Mouse (Mus musculus): Measurements from ENCODE around the gene Sh3pxd2a. TPM values are rescaled to one million over a fixed set of nuclear protein-coding genes. Genes with fewer than 3 reads are reported as not detected.

Gene Sh3pxd2a
- polyA plus RNA-seq, 1 experiment from 2014 or later, result 7.4 TPM

DNA sequence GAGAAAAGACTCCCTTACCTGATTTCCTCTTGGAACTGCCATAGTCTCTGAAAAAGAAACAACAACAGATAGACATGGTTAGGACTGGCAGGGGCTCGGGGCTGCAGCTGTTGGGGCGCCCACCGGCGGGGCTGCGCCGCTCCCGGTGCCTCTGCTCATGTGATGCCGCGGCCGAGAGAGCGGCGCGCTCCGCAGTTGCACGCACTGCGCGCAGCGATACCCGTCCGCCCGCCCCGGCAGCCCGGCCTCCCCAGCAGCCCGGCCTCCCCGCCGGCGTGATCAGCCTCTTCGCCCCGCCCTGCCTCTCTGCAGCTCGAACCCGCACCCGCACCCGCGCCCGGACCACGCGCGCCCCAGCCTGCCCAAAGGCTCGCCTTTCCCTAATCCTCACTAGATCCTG, 120.8 kb downstream of the Sh3pxd2a start:
- H3K4me3 ChIP-seq (ENCODE audit: low read depth, low read length), result peak overlapping the region; percentile 35
- no peaks in the 10 kb centered on the region for H3K36me3 ChIP-seq (replicated peaks; ENCODE audit: control insufficient read depth, insufficient read depth, low read depth, low read length)
- H3K4me2 ChIP-seq (ENCODE audit: low read depth, low read length), result peak overlapping the region; percentile 86
- 1% methylated on average over 36 of the region's 39 CpGs for whole genome bisulfite sequencing
- H3K9ac ChIP-seq (replicated peaks; ENCODE audit: low read length), result peak overlapping the region; percentile 23
- peak; percentile 68 for DNase-seq (ENCODE audit: low spot score)
- H3K27ac ChIP-seq (replicated peaks; ENCODE audit: low read depth, low read length), result no peak overlapping the region
- peaks cover 14% of the 10 kb centered on the region for H3K27me3 ChIP-seq (ENCODE audit: control insufficient read depth, insufficient read depth, low read length)
- peak; percentile 7; the same call in 1 of the 2 replicates for ATAC-seq (replicated peaks; ENCODE audit: insufficient number of reproducible peaks, low FRiP score, low TSS enrichment, low read depth)
- peaks cover 3% of the 10 kb centered on the region for H3K4me1 ChIP-seq (ENCODE audit: control insufficient read depth, insufficient read depth, low read length)
- no peaks in the 10 kb centered on the region for H3K9me3 ChIP-seq (replicated peaks; ENCODE audit: control insufficient read depth, low read length)

GRCm38 (mm10) chr19:47339165-47339564, 125.0 kb downstream of the Sh3pxd2a start:
- WGBS, result 1% methylated on average over 17 of the region's 17 CpGs
- H3K4me1 ChIP-seq (ENCODE audit: control insufficient read depth, insufficient read depth, low read length), result peaks cover 3% of the 10 kb centered on the region
- peak overlapping the region; percentile 32; the same call in 1 of the 2 replicates for H3K9ac ChIP-seq (replicated peaks; ENCODE audit: low read length)
- DNase-seq (ENCODE audit: low spot score) (peak; percentile 92), ATAC-seq (replicated peaks; ENCODE audit: insufficient number of reproducible peaks, low FRiP score, low TSS enrichment, low read depth) (no peak)
- no peaks in the 10 kb centered on the region for H3K36me3 ChIP-seq (replicated peaks; ENCODE audit: control insufficient read depth, insufficient read depth, low read depth, low read length)
- peaks cover 11% of the 10 kb centered on the region for H3K27me3 ChIP-seq (ENCODE audit: control insufficient read depth, insufficient read depth, low read length)
- no peak overlapping the region for H3K27ac ChIP-seq (replicated peaks; ENCODE audit: low read depth, low read length)
- H3K4me2 ChIP-seq (ENCODE audit: low read depth, low read length), result peak overlapping the region; percentile 62
- peak overlapping the region; percentile 20; the same call in 1 of the 2 replicates for H3K4me3 ChIP-seq (ENCODE audit: low read depth, low read length)
- H3K9me3 ChIP-seq (replicated peaks; ENCODE audit: control insufficient read depth, low read length), result no peaks in the 10 kb centered on the region

DNA sequence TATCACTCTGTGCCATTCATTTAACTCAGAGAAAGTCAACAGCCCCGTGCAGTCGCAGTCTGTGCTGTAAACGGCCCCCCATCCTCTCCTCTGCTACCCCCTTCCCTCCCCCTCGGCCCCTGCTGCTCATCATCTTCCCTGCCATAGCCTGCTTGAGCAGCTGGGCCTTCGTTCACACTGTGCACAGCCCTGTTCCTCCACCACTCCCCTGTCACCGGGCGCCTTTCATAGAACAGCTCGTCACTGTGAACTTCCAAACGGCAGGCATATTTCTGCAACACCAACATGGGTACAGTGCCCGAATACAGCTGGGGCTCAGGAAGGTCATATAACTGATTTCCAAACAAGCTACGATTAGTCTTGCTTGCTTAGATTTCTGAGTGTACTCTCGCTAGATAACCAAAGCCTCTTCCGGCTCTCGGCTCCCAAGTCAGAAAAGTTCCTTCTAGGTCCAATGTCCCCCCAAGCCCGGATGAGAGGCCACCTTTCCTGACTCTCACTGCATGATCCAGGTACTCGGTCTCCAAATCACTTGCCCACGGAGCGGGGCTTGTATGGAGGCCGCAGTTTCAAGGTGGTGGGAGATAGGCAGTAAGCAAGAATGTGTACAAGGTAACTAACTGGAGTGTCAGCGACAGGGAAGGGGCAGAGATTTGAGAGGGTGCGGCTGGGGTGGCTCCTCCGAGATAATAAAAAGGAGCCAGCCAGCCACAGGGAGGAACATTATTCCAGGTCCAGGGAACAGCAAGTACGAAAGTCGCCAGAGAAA, 125.6 kb downstream of the Sh3pxd2a start:
- Histone ChIP-seq H3K36me3 (replicated peaks; ENCODE audit: control insufficient read depth, insufficient read depth, low read depth, low read length) (no peaks in the 10 kb centered on the region), H3K27me3 (ENCODE audit: control insufficient read depth, insufficient read depth, low read length) (peaks cover 5% of the 10 kb centered on the region), H3K9me3 (replicated peaks; ENCODE audit: control insufficient read depth, low read length) (no peaks in the 10 kb centered on the region), H3K4me2 (ENCODE audit: low read depth, low read length) (peak overlapping the region; percentile 62), H3K9ac (replicated peaks; ENCODE audit: low read length) (peak overlapping the region; percentile 32), H3K4me3 (ENCODE audit: low read depth, low read length) (peak overlapping the region; percentile 20; the same call in 1 of the 2 replicates), H3K27ac (replicated peaks; ENCODE audit: low read depth, low read length) (no peak overlapping the region), H3K4me1 (ENCODE audit: control insufficient read depth, insufficient read depth, low read length) (peaks cover 3% of the 10 kb centered on the region)
- ATAC-seq (replicated peaks; ENCODE audit: insufficient number of reproducible peaks, low FRiP score, low TSS enrichment, low read depth) (0 out of 2 replicates have a peak, but pooled peaks have one; percentile 20), DNase-seq (ENCODE audit: low spot score) (no peak)
- WGBS, result 20% methylated on average over 24 of the region's 24 CpGs

DNA sequence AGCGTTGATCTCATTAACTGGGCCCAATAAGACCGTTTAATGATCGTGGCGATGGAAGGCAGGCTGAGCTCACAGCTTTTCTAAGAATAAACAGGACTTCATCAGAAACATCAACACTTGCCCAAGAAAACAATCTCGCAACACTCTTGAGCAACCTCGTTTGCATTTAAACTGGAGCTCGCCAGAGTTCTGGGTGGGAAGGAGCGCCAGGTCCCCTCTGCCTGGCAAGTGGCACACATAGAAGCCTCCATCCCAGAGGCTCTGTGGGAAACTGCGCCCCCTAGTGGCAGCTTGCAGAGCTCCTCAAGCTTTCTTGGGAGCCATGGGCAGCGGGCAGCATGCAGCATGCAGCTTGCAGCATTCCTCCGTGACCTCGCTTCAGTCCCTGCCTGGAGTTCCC, 126.5 kb downstream of the Sh3pxd2a start:
- H3K4me1 ChIP-seq (ENCODE audit: control insufficient read depth, insufficient read depth, low read length), result no peaks in the 10 kb centered on the region; the same call in 1 of the 2 replicates
- H3K4me3 ChIP-seq (ENCODE audit: low read depth, low read length), result no peak overlapping the region
- peak; percentile 96 for DNase-seq (ENCODE audit: low spot score)
- H3K27ac ChIP-seq (replicated peaks; ENCODE audit: low read depth, low read length), result no peak overlapping the region
- H3K36me3 ChIP-seq (replicated peaks; ENCODE audit: control insufficient read depth, insufficient read depth, low read depth, low read length), result no peaks in the 10 kb centered on the region
- ATAC-seq (replicated peaks; ENCODE audit: insufficient number of reproducible peaks, low FRiP score, low TSS enrichment, low read depth), result 0 out of 2 replicates have a peak, but pooled peaks have one; percentile 40
- WGBS, result 28% methylated on average over 12 of the region's 12 CpGs
- H3K27me3 ChIP-seq (ENCODE audit: control insufficient read depth, insufficient read depth, low read length), result no peaks in the 10 kb centered on the region
- H3K9me3 ChIP-seq (replicated peaks; ENCODE audit: control insufficient read depth, low read length), result no peaks in the 10 kb centered on the region
- H3K9ac ChIP-seq (replicated peaks; ENCODE audit: low read length), result no peak overlapping the region
- peak overlapping the region; percentile 29; the same call in 1 of the 2 replicates for H3K4me2 ChIP-seq (ENCODE audit: low read depth, low read length)

- Histone ChIP-seq H3K9ac (replicated peaks; ENCODE audit: low read length) (no peak overlapping the region), H3K4me1 (ENCODE audit: control insufficient read depth, insufficient read depth, low read length) (no peaks in the 10 kb centered on the region; the same call in 1 of the 2 replicates), H3K27me3 (ENCODE audit: control insufficient read depth, insufficient read depth, low read length) (no peaks in the 10 kb centered on the region), H3K4me3 (ENCODE audit: low read depth, low read length) (no peak overlapping the region), H3K4me2 (ENCODE audit: low read depth, low read length) (no peak overlapping the region), H3K36me3 (replicated peaks; ENCODE audit: control insufficient read depth, insufficient read depth, low read depth, low read length) (no peaks in the 10 kb centered on the region), H3K9me3 (replicated peaks; ENCODE audit: control insufficient read depth, low read length) (no peaks in the 10 kb centered on the region), H3K27ac (replicated peaks; ENCODE audit: low read depth, low read length) (no peak overlapping the region)
- DNase-seq (ENCODE audit: low spot score) (no peak), ATAC-seq (replicated peaks; ENCODE audit: insufficient number of reproducible peaks, low FRiP score, low TSS enrichment, low read depth) (no peak)
- 78% methylated on average over 7 of the region's 7 CpGs for WGBS
Measured at GRCm38 (mm10) chr19:47337191-47337590, 127.0 kb downstream of the Sh3pxd2a start.

DNA sequence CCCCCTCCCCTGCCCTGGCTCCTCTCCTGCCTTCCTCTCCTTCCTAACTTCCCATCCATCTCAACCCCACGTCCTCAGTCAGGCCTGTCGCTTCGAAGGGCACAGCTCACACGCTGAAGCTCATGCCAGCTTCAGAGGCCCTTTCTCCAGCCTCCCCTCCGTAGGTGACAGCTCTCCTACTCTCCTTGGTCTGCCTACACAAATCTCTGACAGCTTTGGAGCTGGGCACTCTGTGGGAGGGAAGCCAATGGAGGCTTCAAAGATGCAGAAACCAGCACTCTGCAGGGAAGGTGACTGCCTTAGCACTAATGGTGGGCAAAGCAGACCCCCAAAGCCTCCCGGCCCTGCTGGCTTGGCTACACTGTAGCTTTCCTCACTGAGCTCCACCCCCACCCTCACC, 128.9 kb downstream of the Sh3pxd2a start:
- Histone ChIP-seq H3K4me2 (ENCODE audit: low read depth, low read length) (no peak overlapping the region), H3K9me3 (replicated peaks; ENCODE audit: control insufficient read depth, low read length) (no peaks in the 10 kb centered on the region), H3K36me3 (replicated peaks; ENCODE audit: control insufficient read depth, insufficient read depth, low read depth, low read length) (no peaks in the 10 kb centered on the region), H3K27ac (replicated peaks; ENCODE audit: low read depth, low read length) (no peak overlapping the region), H3K4me1 (ENCODE audit: control insufficient read depth, insufficient read depth, low read length) (peaks cover 6% of the 10 kb centered on the region), H3K4me3 (ENCODE audit: low read depth, low read length) (no peak overlapping the region), H3K27me3 (ENCODE audit: control insufficient read depth, insufficient read depth, low read length) (no peaks in the 10 kb centered on the region), H3K9ac (replicated peaks; ENCODE audit: low read length) (no peak overlapping the region)
- 64% methylated on average over 6 of the region's 6 CpGs for WGBS
- ATAC-seq (replicated peaks; ENCODE audit: insufficient number of reproducible peaks, low FRiP score, low TSS enrichment, low read depth), result no peak
- DNase-seq (ENCODE audit: low spot score), result no peak

DNA sequence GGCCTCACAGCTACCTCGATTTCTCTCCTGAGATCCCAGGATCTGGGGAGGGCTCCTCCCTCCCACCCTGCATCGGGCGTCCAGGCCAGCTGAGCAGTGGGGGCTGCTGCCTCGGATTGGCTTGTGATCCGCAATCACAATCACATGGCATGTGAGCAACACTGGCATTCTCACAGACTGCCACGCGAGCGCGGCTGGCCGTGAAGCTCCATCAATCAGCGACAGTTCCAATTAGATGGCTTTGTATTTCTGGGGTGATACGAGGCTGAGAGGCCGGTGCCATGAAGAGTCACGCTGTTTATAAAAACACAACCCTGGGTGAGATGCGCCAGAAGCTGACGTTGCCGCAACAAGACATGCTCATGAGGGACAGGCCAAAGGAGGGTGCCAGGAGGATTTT, 129.5 kb downstream of the Sh3pxd2a start:
- Histone ChIP-seq H3K27ac (replicated peaks; ENCODE audit: low read depth, low read length) (no peak overlapping the region), H3K27me3 (ENCODE audit: control insufficient read depth, insufficient read depth, low read length) (no peaks in the 10 kb centered on the region), H3K9me3 (replicated peaks; ENCODE audit: control insufficient read depth, low read length) (no peaks in the 10 kb centered on the region), H3K36me3 (replicated peaks; ENCODE audit: control insufficient read depth, insufficient read depth, low read depth, low read length) (no peaks in the 10 kb centered on the region), H3K4me1 (ENCODE audit: control insufficient read depth, insufficient read depth, low read length) (peaks cover 6% of the 10 kb centered on the region), H3K4me2 (ENCODE audit: low read depth, low read length) (no peak overlapping the region), H3K9ac (replicated peaks; ENCODE audit: low read length) (no peak overlapping the region), H3K4me3 (ENCODE audit: low read depth, low read length) (no peak overlapping the region)
- no peak for ATAC-seq (replicated peaks; ENCODE audit: insufficient number of reproducible peaks, low FRiP score, low TSS enrichment, low read depth)
- DNase-seq (ENCODE audit: low spot score), result no peak
- WGBS, result 67% methylated on average over 17 of the region's 17 CpGs

DNA sequence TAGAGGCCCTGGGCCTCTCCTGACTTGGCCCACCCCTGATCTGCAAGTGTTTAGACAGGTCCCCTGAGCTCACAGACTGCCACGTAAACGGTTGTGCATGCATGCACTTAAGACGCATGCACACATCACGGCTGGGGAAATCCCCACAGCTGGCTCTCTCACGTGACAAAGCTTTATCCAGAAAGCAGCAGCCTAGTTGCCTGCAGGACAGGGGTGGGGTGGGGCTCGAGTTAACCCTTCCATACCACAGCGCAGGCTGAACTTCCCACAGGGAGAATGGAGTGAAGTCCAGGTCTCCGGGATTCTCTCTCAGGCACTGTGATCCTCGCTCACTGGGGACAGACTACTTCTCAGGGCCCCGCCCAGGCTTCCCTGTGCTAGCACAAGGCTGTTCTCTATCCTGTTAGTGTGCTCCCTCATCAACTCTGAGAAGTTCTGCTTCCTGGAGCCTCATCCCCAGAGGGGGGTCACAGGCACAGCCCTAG, 133.4 kb downstream of the Sh3pxd2a start:
- peaks cover 19% of the 10 kb centered on the region for H3K4me1 ChIP-seq (ENCODE audit: control insufficient read depth, insufficient read depth, low read length)
- no peaks in the 10 kb centered on the region for H3K9me3 ChIP-seq (replicated peaks; ENCODE audit: control insufficient read depth, low read length)
- ATAC-seq (replicated peaks; ENCODE audit: insufficient number of reproducible peaks, low FRiP score, low TSS enrichment, low read depth), result peak; percentile 87
- H3K9ac ChIP-seq (replicated peaks; ENCODE audit: low read length), result peak overlapping the region; percentile 29
- no peak overlapping the region for H3K4me3 ChIP-seq (ENCODE audit: low read depth, low read length)
- DNase-seq (ENCODE audit: low spot score), result peak; percentile 92
- no peaks in the 10 kb centered on the region for H3K36me3 ChIP-seq (replicated peaks; ENCODE audit: control insufficient read depth, insufficient read depth, low read depth, low read length)
- peak overlapping the region; percentile 16 for H3K4me2 ChIP-seq (ENCODE audit: low read depth, low read length)
- 7% methylated on average over 10 of the region's 10 CpGs for WGBS
- H3K27ac ChIP-seq (replicated peaks; ENCODE audit: low read depth, low read length), result peak overlapping the region; percentile 69
- no peaks in the 10 kb centered on the region for H3K27me3 ChIP-seq (ENCODE audit: control insufficient read depth, insufficient read depth, low read length)

Data from embryonic facial prominence, embryonic 11.5 days (tissue).